Mouse (Mus musculus) kidney, postnatal 0 days (tissue): Measurements from ENCODE around the gene Sema6b. TPM values are rescaled to one million over a fixed set of nuclear protein-coding genes. Genes with fewer than 3 reads are reported as not detected.

Experiments used
- ATAC-seq: fragments of 200-750 bp; cut with Nextera tagmentation; replicated peaks from 2 replicates; pipeline ENCODE4 v1.8.0; 2017; ENCODE audit warnings: low read depth, moderate number of reproducible peaks, moderate TSS enrichment, moderate library complexity; ENCODE audit not compliant: low FRiP score
- DNase-seq: peaks from one replicate; pipeline ENCODE4 v3.0.0-alpha.2; 2016; ENCODE audit warnings: low spot score
- H3K27ac ChIP-seq: fragments of 300-500 bp; sonication (generic); 2 replicates; pipeline ENCODE4 v1.5.1; 2014; ENCODE audit warnings: mild to moderate bottlenecking
- H3K27me3 ChIP-seq: fragments of 300-500 bp; sonication (generic); 2 replicates; pipeline ENCODE4 v1.6.1; 2014; ENCODE audit warnings: low read length, mixed read lengths; ENCODE audit not compliant: insufficient read depth
- H3K36me3 ChIP-seq: fragments of 300-500 bp; sonication (generic); 2 replicates; pipeline ENCODE4 v1.6.1; 2014; ENCODE audit warnings: low read length, mixed read lengths; ENCODE audit not compliant: insufficient read depth
- H3K4me1 ChIP-seq: fragments of 300-500 bp; sonication (generic); replicated peaks from 2 replicates; pipeline ENCODE4 v1.6.1; 2014; ENCODE audit warnings: antibody characterized with exemption, low read length, mixed read lengths; ENCODE audit not compliant: insufficient read depth
- H3K4me2 ChIP-seq: fragments of 300-500 bp; sonication (generic); 2 replicates; pipeline ENCODE4 v1.6.1; 2014; ENCODE audit warnings: mild to moderate bottlenecking, low read length, moderate library complexity, mixed read lengths
- H3K4me3 ChIP-seq: fragments of 300-500 bp; sonication (generic); replicated peaks from 2 replicates; pipeline ENCODE4 v1.5.1; 2014; ENCODE audit warnings: low read depth, low read length
- H3K9ac ChIP-seq: fragments of 300-500 bp; sonication (generic); 2 replicates; pipeline ENCODE4 v1.6.1; 2014; ENCODE audit warnings: low read depth, low read length
- H3K9me3 ChIP-seq: fragments of 300-500 bp; sonication (generic); replicated peaks from 2 replicates; pipeline ENCODE4 v1.6.1; 2016; ENCODE audit warnings: low read length, inconsistent platforms, mixed read lengths
- CTCF ChIP-seq: IDR thresholded peaks from 2 replicates; pipeline ENCODE4 v1.5.1; 2016; ENCODE audit warnings: antibody characterized with exemption, low read depth, mild to moderate bottlenecking, moderate library complexity
- WGBS: fragments of 180-500 bp; shearing (Covaris S2); extraction: QIAGEN DNeasy Blood & Tissue Kit; methylation state at CpG from one replicate; pipeline ENCODE4 v1.1.7; 2014; 5-methylcytosine and 5-hydroxymethylcytosine counted together
- polyA plus RNA-seq: library from polyadenylated mRNA; unstranded; fragments of >200 nt; fragmentation: Nextera tagmentation; extraction: Ambion mirVana; gene quantifications from 2 replicates; pipeline ENCODE4 v1.2.1, GENCODE M21; 2015

Gene Sema6b
- polyA plus RNA-seq, 1 experiment from 2014 or later: 1.2 TPM

GRCm38 (mm10) chr17:56148280-56148679 lies 8.1 kb upstream of the Sema6b start:
- Histone ChIP-seq H3K9ac (0 out of 2 replicates have a peak overlapping the region, but pooled peaks have one; percentile 27), H3K9me3 (no peaks in the 10 kb centered on the region), H3K27ac (no peak overlapping the region), H3K36me3 (no peaks in the 10 kb centered on the region), H3K4me3 (0 out of 2 replicates have a peak overlapping the region, but pooled peaks have one; percentile 7), H3K4me1 (no peaks in the 10 kb centered on the region), H3K27me3 (peaks cover 28% of the 10 kb centered on the region), H3K4me2 (peak overlapping the region; percentile 42)
- no peak for ATAC-seq
- no peak for DNase-seq
- TF ChIP-seq CTCF: no peak
- WGBS: 23% methylated on average over 9 of the region's 9 CpGs

- H3K36me3 ChIP-seq: no peaks in the 10 kb centered on the region
- H3K27me3 ChIP-seq: peaks cover 28% of the 10 kb centered on the region
- no peak overlapping the region for H3K4me3 ChIP-seq
- no peak for TF ChIP-seq CTCF
- H3K4me1 ChIP-seq: no peaks in the 10 kb centered on the region
- H3K9ac ChIP-seq: no peak overlapping the region
- no peaks in the 10 kb centered on the region for H3K9me3 ChIP-seq
- H3K4me2 ChIP-seq: no peak overlapping the region
- 45% methylated on average over 12 of the region's 12 CpGs for WGBS
- no peak for DNase-seq
- ATAC-seq: no peak
- H3K27ac ChIP-seq: no peak overlapping the region
Measured at GRCm38 (mm10) chr17:56147420-56147819, 7.3 kb upstream of the Sema6b start.

GRCm38 (mm10) chr17:56146131-56146530 lies 6.0 kb upstream of the Sema6b start:
- Histone ChIP-seq H3K9ac (no peak overlapping the region), H3K4me2 (no peak overlapping the region), H3K4me3 (no peak overlapping the region), H3K27me3 (peaks cover 33% of the 10 kb centered on the region), H3K27ac (no peak overlapping the region), H3K9me3 (no peaks in the 10 kb centered on the region), H3K4me1 (peaks cover 8% of the 10 kb centered on the region), H3K36me3 (no peaks in the 10 kb centered on the region)
- DNase-seq (no peak), ATAC-seq (no peak)
- 19% methylated on average over 9 of the region's 9 CpGs for WGBS
- no peak for TF ChIP-seq CTCF

GRCm38 (mm10) chr17:56144546-56144945 lies 4.4 kb upstream of the Sema6b start:
- Histone ChIP-seq H3K36me3 (no peaks in the 10 kb centered on the region), H3K4me2 (no peak overlapping the region), H3K9me3 (no peaks in the 10 kb centered on the region), H3K27me3 (peaks cover 31% of the 10 kb centered on the region), H3K4me3 (no peak overlapping the region), H3K4me1 (peaks cover 14% of the 10 kb centered on the region), H3K9ac (no peak overlapping the region), H3K27ac (no peak overlapping the region)
- DNase-seq (no peak), ATAC-seq (no peak)
- WGBS: 78% methylated on average over 9 of the region's 9 CpGs
- TF ChIP-seq CTCF: no peak

- Histone ChIP-seq H3K9me3 (no peaks in the 10 kb centered on the region), H3K4me3 (peak overlapping the region; percentile 24; the same call in 1 of the 2 replicates), H3K9ac (0 out of 2 replicates have a peak overlapping the region, but pooled peaks have one; percentile 23), H3K27ac (no peak overlapping the region), H3K4me1 (peaks cover 24% of the 10 kb centered on the region), H3K27me3 (peaks cover 21% of the 10 kb centered on the region), H3K4me2 (peak overlapping the region; percentile 61), H3K36me3 (no peaks in the 10 kb centered on the region)
- TF ChIP-seq CTCF: no peak
- no peak for DNase-seq
- WGBS: under 1% methylated on average over 47 of the region's 47 CpGs
- 0 out of 2 replicates have a peak, but pooled peaks have one; percentile 2 for ATAC-seq
Measured at GRCm38 (mm10) chr17:56141702-56142605, 1.8 kb upstream of the Sema6b start.

GRCm38 (mm10) chr17:56139355-56139754 lies 788 bp downstream of the Sema6b start:
- Histone ChIP-seq H3K4me2 (peak overlapping the region; percentile 98), H3K4me3 (peak overlapping the region; percentile 54), H3K27ac (no peak overlapping the region), H3K36me3 (no peaks in the 10 kb centered on the region), H3K27me3 (peaks cover 16% of the 10 kb centered on the region), H3K4me1 (peaks cover 26% of the 10 kb centered on the region), H3K9ac (no peak overlapping the region), H3K9me3 (no peaks in the 10 kb centered on the region)
- DNase-seq: no peak
- ATAC-seq: no peak
- no peak for TF ChIP-seq CTCF
- 15% methylated on average over 18 of the region's 21 CpGs for WGBS
